Mouse (Mus musculus): ENCODE measurements around the gene Nfkb1. TPM values are rescaled to one million over a fixed set of nuclear protein-coding genes. Genes with fewer than 3 reads are reported as not detected.

Gene Nfkb1
- total and polyA plus RNA-seq, 2 experiments from 2014 or later = 4.2 to 26.2 TPM

GRCm38 (mm10) chr3:135670869-135671268 lies 20.5 kb downstream of the Nfkb1 start:
- 72% methylated on average over 4 of the region's 4 CpGs for WGBS
- Histone ChIP-seq H3K27ac (ENCODE audit: low read depth, low read length) (no peak overlapping the region), H3K4me2 (ENCODE audit: low read depth, low read length, poor library complexity, severe bottlenecking) (no peak overlapping the region), H3K9me3 (ENCODE audit: low read length) (no peaks in the 10 kb centered on the region), H3K9ac (replicated peaks; ENCODE audit: low read length, poor library complexity, severe bottlenecking) (no peak overlapping the region), H3K27me3 (ENCODE audit: insufficient read depth, low read length) (no peaks in the 10 kb centered on the region), H3K36me3 (ENCODE audit: insufficient read depth, low read length) (0 out of 2 replicates have a peak, but pooled peaks cover 2% of the 10 kb centered on the region), H3K4me1 (ENCODE audit: insufficient read depth, low read length) (peaks cover 5% of the 10 kb centered on the region), H3K4me3 (ENCODE audit: low read depth, low read length) (no peak overlapping the region)
- DNase-seq (ENCODE audit: low spot score) = no peak
- ATAC-seq (ENCODE audit: low FRiP score) = no peak
- no peak for TF ChIP-seq CTCF (IDR thresholded peaks at IDR 0.05)

- 85% methylated on average over 3 of the region's 3 CpGs for WGBS
- H3K9ac ChIP-seq (replicated peaks; ENCODE audit: low read length, poor library complexity, severe bottlenecking) = no peak overlapping the region
- no peak for TF ChIP-seq CTCF (IDR thresholded peaks at IDR 0.05)
- no peak overlapping the region for H3K4me2 ChIP-seq (ENCODE audit: low read depth, low read length, poor library complexity, severe bottlenecking)
- H3K4me3 ChIP-seq (ENCODE audit: low read depth, low read length) = no peak overlapping the region
- H3K9me3 ChIP-seq (ENCODE audit: low read length) = no peaks in the 10 kb centered on the region
- no peak overlapping the region for H3K27ac ChIP-seq (ENCODE audit: low read depth, low read length)
- 0 out of 2 replicates have a peak, but pooled peaks cover 10% of the 10 kb centered on the region for H3K36me3 ChIP-seq (ENCODE audit: insufficient read depth, low read length)
- no peaks in the 10 kb centered on the region for H3K27me3 ChIP-seq (ENCODE audit: insufficient read depth, low read length)
- ATAC-seq (ENCODE audit: low FRiP score) (no peak), DNase-seq (ENCODE audit: low spot score) (no peak)
- H3K4me1 ChIP-seq (ENCODE audit: insufficient read depth, low read length) = no peaks in the 10 kb centered on the region
These were observed 24.3 kb downstream of the Nfkb1 start for GRCm38 (mm10) chr3:135667084-135667483.

- TF ChIP-seq CTCF (IDR thresholded peaks at IDR 0.05) = no peak
- no peak overlapping the region for H3K9ac ChIP-seq (replicated peaks; ENCODE audit: low read length, poor library complexity, severe bottlenecking)
- H3K36me3 ChIP-seq (ENCODE audit: insufficient read depth, low read length) = 0 out of 2 replicates have a peak, but pooled peaks cover 13% of the 10 kb centered on the region
- no peaks in the 10 kb centered on the region for H3K27me3 ChIP-seq (ENCODE audit: insufficient read depth, low read length)
- H3K4me2 ChIP-seq (ENCODE audit: low read depth, low read length, poor library complexity, severe bottlenecking) = no peak overlapping the region
- ATAC-seq (ENCODE audit: low FRiP score) (peak; percentile 69), DNase-seq (ENCODE audit: low spot score) (peak; percentile 48)
- H3K4me1 ChIP-seq (ENCODE audit: insufficient read depth, low read length) = no peaks in the 10 kb centered on the region
- 78% methylated on average over 6 of the region's 6 CpGs for WGBS
- no peak overlapping the region for H3K4me3 ChIP-seq (ENCODE audit: low read depth, low read length)
- 0 out of 2 replicates have a peak overlapping the region, but pooled peaks have one; percentile 26 for H3K27ac ChIP-seq (ENCODE audit: low read depth, low read length)
- no peaks in the 10 kb centered on the region for H3K9me3 ChIP-seq (ENCODE audit: low read length)
These were observed 25.5 kb downstream of the Nfkb1 start for GRCm38 (mm10) chr3:135665777-135666259.

GRCm38 (mm10) chr3:135662139-135662864 lies 29.0 kb downstream of the Nfkb1 start:
- no peak for ATAC-seq (ENCODE audit: low FRiP score)
- Histone ChIP-seq H3K4me3 (ENCODE audit: low read depth, low read length) (no peak overlapping the region), H3K27ac (ENCODE audit: low read depth, low read length) (no peak overlapping the region), H3K27me3 (ENCODE audit: insufficient read depth, low read length) (no peaks in the 10 kb centered on the region), H3K9me3 (ENCODE audit: low read length) (no peaks in the 10 kb centered on the region), H3K4me1 (ENCODE audit: insufficient read depth, low read length) (no peaks in the 10 kb centered on the region), H3K36me3 (ENCODE audit: insufficient read depth, low read length) (peaks cover 11% of the 10 kb centered on the region; the same call in 1 of the 2 replicates), H3K9ac (replicated peaks; ENCODE audit: low read length, poor library complexity, severe bottlenecking) (no peak overlapping the region), H3K4me2 (ENCODE audit: low read depth, low read length, poor library complexity, severe bottlenecking) (no peak overlapping the region)
- no peak for DNase-seq (ENCODE audit: low spot score)
- WGBS = 81% methylated on average over 15 of the region's 15 CpGs
- TF ChIP-seq CTCF (IDR thresholded peaks at IDR 0.05) = no peak

- Histone ChIP-seq H3K4me3 (ENCODE audit: low read depth, low read length) (no peak overlapping the region), H3K27me3 (ENCODE audit: insufficient read depth, low read length) (no peaks in the 10 kb centered on the region), H3K9ac (replicated peaks; ENCODE audit: low read length, poor library complexity, severe bottlenecking) (no peak overlapping the region), H3K4me2 (ENCODE audit: low read depth, low read length, poor library complexity, severe bottlenecking) (no peak overlapping the region), H3K27ac (ENCODE audit: low read depth, low read length) (no peak overlapping the region), H3K9me3 (ENCODE audit: low read length) (no peaks in the 10 kb centered on the region), H3K4me1 (ENCODE audit: insufficient read depth, low read length) (no peaks in the 10 kb centered on the region), H3K36me3 (ENCODE audit: insufficient read depth, low read length) (peaks cover 11% of the 10 kb centered on the region; the same call in 1 of the 2 replicates)
- no peak for TF ChIP-seq CTCF (IDR thresholded peaks at IDR 0.05)
- 88% methylated on average over 9 of the region's 9 CpGs for WGBS
- no peak for DNase-seq (ENCODE audit: low spot score)
- ATAC-seq (ENCODE audit: low FRiP score) = no peak
These were observed 29.6 kb downstream of the Nfkb1 start for GRCm38 (mm10) chr3:135661707-135662106.

- Histone ChIP-seq H3K4me3 (ENCODE audit: low read depth, low read length) (no peak overlapping the region), H3K9me3 (ENCODE audit: low read length) (no peaks in the 10 kb centered on the region), H3K36me3 (ENCODE audit: insufficient read depth, low read length) (peaks cover 14% of the 10 kb centered on the region; the same call in 1 of the 2 replicates), H3K27ac (ENCODE audit: low read depth, low read length) (no peak overlapping the region), H3K9ac (replicated peaks; ENCODE audit: low read length, poor library complexity, severe bottlenecking) (no peak overlapping the region), H3K4me1 (ENCODE audit: insufficient read depth, low read length) (no peaks in the 10 kb centered on the region), H3K27me3 (ENCODE audit: insufficient read depth, low read length) (no peaks in the 10 kb centered on the region), H3K4me2 (ENCODE audit: low read depth, low read length, poor library complexity, severe bottlenecking) (no peak overlapping the region)
- no peak for ATAC-seq (ENCODE audit: low FRiP score)
- WGBS = 87% methylated on average over 7 of the region's 7 CpGs
- no peak for TF ChIP-seq CTCF (IDR thresholded peaks at IDR 0.05)
- no peak for DNase-seq (ENCODE audit: low spot score)
These were observed 32.7 kb downstream of the Nfkb1 start for GRCm38 (mm10) chr3:135658540-135659097.
